Mouse (Mus musculus): Measurements from ENCODE around the gene Coro1b.

DNA sequence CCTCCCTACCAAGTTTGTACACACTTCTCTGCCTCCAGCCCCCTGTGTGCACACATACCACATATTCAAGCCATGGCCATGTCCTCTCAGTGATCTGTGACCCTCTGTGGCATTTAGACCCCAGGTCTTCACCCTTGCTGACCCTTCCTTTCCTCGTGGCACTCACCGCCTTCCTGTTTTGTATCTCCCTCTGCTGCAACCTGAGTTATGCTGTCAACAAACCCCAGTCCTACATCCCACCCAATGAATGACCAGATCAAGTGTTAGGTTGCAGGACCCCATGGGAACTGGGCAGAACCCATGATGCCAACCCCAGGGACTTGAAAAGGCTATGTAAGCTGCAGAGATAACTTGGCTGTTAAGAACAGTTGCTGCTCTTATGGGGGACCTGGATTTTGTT, 46.4 kb upstream of the Coro1b start:
- TF ChIP-seq CTCF (conservative IDR thresholded peaks at IDR 0.05; ENCODE audit: low read length) (no peak), POU5F1 (IDR thresholded peaks at IDR 0.05; ENCODE audit: borderline replicate concordance, low read length) (no peak), NANOG (IDR thresholded peaks at IDR 0.05; ENCODE audit: borderline replicate concordance, low read length) (no peak)

Measured in E14TG2a.4 (cell line).